Mouse (Mus musculus): ENCODE measurements around the gene Msi2.

The Msi2 gene

DNA sequence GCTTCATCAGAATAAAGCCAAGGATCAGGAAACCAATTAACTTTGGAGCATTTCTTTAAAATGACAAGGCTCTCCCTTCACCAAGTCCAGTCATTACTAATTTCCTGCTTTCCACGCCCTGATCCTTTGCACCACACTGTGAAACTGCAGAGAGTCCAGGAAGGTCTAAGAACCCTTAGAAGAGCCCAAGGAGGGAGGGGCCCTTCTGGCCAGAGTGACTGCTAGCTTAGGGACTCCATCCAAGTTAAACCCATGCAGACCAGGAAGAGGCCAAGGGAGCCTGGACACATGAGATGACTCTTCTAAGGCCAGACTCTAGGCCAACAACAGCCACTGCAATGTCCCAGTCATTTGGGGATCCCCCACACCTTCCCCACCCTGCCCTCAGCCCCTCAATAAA lies 83.7 kb downstream of the Msi2 start:
- no peak for DNase-seq

DNA sequence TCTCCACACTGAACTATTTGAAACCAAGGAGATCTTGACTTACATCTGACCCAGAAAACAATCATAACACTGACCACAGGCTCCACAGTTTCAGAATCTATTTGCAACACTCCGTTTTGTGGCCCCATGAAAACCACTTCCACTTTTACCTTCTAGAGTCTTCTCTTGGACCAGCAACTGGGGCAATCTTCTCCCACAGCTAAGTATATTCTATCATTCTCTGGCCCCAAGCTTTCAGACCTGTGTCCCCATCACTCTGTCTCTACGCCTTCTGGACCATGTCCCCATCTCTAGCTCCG lies 86.4 kb downstream of the Msi2 start:
- no peak for DNase-seq

DNA sequence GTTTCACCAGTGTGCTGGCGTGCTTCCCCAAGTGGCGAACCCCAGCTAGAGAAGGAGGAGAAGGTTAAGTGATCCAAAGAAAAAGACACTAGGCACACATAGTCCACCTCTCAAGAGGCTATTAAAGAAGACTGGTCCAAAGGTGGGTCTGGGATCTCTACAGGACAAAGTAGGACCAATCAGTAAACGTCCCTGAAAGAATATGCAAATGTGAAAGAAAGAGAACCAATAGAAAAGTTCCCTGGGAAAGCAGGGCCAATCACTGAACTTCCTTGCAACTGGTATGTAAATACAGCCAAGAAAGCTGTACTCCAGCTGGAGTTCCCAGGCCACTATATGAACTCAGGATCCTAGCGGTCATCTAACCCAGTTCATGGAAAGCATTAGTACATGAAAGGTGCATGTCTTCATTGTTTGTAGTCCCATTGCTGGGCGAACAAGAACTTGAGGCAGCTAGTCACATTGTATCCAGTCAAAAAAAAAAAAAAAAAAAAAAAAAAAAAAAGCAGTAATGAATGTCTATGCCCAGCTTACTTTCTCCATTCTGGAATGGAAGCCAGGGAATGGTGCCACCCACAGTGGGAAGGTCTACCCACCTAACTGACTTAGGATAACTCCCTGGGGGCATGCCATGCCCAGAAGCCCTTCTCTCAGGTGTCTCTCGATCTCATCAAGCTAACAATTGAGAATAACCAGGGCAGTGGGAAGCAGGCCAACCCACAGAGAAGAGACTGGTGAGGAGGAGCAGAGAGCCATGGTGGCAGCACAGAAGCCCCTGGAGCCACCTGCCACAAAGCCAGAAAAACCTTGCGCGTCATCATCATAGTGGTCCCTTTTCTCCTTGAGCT lies 87.0 kb downstream of the Msi2 start:
- peak; percentile 2 for DNase-seq

DNA sequence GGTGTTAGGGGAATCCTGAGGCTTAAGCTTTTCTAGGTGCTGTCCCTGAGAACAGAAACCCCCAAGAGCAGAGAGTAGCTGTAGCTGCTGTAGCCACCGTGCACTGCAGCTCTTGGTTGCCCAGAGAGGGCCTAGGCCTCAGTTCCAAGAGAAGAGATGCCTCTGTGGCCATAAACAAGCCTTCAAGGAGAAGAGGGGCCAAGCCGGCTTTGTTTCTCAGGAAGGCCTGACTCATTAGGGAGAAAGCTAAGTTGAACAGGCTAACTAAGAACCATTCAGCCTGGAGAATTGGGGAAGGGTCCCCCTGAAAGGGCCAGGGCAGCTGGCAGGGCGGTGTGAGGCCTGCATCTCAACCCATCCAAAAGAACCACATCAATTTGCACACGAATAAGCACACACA lies 88.7 kb downstream of the Msi2 start:
- peak; percentile 30 for DNase-seq

DNA sequence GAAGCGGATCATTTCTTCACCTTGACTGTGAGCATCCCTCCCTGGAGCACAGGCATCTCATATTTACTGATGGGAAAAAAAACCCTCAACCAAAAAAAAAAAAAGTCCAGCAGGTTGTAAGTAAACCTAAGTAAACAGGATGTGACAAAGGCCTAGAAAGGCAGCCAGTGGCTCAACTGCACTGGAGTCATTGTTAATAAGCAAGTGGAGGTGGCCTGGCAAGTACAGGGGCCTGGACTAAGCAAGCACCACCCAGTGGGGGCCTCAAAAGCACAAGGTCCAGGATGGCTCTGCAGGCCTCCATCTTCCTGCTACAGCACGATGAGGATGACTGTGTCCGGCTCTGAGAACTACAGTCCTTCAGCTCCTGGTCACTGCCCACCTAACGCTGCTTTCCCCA lies 89.1 kb downstream of the Msi2 start:
- DNase-seq: no peak

DNA sequence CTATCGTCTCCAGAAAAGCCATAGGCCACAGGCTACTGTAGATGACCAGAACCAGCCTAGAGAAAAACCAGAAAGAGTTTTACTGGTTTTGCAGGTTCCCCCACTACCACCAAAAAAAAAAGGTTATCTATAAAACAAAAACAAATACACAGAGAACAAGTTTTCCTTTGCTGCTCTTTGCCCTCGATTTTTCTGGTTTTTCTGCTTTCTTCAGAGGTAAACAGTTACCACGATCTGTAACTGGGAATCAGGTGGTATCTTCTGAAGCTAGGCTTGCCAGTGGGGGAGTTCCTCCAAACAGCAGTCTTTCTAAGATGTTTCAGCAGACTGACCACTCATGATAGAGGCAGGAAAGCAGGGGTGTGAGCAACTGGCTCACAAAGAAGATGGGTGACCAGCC lies 89.6 kb downstream of the Msi2 start:
- DNase-seq: no peak

DNA sequence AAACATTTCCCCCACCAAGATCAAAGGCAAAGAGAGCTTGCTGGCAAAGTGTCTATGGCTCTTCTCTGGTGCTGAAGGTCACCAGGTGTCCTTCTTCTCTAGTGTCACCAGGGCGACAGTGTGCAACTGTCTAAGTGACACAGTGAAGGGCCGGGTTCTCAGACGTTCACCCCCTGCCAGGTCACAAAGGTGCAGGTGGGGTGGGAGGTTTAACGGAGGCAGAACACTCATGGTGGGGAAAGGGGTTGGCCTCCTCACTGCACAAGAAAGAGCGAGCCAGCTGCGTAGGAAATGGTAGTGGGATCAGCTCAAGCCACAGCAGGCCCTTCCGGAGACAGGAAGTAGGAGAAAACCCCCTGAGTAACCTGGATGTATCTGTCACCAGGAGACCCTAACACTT lies 91.0 kb downstream of the Msi2 start:
- DNase-seq: peak; percentile 77

DNA sequence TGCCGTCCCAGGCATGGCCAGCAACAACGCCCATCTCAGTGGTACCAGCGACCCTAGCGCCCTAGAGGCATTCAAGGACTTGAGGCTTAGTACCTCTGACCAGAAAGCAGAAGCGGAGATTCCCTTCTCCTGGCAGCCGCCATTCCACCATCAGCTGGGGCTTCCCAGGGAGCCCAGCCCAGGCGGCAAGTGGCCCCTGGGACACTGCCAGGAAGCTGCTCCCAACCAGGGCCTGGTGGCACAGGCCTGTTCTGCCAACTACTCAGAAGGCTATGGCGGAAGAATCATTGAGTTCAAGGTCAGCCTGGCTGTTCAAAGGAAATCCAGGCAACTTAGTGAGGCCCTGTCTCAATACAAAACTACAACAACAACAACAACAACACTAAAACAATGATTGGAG lies 91.7 kb downstream of the Msi2 start:
- DNase-seq: peak; percentile 1

DNA sequence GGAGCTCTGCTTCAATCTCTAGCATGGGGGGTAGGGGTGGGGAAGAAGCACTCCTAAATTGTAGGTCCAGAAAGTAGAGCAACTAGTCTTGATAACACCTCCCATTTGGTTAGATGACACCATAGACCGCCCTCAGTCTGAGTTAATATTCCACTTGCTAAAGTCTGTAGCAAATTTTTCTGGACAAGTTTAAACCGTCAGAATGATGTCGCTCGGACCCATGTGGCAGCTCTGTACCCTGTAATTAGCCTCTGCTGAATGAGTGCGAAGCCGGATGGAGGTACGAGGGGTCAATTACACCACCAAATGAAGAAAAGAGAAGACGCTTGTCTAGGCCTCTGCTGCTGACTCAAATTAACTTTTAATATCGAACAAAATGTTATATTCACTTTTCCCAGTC lies 92.3 kb downstream of the Msi2 start:
- no peak for DNase-seq

DNA sequence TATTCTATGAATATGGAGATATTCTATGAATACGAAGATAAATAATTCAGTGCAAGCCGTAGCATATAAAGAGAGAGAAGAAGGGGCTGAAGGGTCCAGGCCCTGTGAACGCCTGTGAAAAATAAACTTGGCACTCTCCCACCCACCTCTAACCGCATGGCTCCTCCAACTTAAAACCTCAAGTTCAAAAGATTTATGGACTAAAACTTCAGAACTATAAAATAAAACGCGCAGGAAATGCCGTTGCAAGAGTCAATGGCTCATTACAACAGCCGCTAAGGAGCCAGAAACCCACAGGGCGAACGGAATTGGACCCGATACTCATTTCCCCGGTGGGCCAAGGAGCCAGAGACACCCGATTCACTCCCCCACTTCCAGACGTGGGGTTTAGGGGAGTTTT lies 93.2 kb downstream of the Msi2 start:
- peak; percentile 47 for DNase-seq

DNA sequence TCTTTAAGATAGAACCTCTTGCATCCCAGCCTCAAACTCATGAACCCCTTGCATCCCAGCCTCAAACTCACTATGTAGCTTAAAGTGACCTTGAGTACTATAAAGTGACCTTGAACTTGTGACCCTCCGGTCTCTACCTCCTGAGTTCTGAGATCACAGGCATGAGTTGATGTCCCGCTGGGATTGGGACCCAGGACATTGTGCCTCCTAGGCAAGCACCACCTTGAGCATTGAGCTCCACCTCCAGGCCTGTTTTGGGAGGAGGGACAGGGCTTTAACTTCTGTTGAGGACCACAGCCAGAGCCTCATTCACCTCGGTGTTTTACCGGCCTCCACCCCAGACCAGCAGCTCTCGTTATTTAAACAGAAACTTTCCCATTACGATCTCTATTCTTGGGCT lies 93.7 kb downstream of the Msi2 start:
- no peak for DNase-seq

DNA sequence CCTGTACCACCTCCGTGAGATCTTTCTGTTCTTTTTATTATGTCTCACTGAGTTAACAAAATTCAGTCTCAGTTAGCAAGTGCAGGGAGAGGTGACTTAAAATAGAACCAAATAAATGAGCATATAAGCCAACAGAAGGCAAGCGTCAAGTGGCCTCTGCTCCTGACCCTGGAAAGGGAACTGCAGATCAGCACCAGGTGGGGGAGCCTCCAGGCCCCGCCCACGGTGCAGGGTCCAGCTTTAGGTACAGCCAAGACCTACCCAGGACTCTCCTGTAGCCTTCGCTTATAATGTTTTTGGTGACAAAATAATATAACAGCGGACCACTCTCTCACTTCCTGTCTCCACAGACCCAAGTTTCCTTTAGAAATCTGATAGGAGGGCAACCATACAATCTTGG lies 94.6 kb downstream of the Msi2 start:
- no peak for DNase-seq

DNA sequence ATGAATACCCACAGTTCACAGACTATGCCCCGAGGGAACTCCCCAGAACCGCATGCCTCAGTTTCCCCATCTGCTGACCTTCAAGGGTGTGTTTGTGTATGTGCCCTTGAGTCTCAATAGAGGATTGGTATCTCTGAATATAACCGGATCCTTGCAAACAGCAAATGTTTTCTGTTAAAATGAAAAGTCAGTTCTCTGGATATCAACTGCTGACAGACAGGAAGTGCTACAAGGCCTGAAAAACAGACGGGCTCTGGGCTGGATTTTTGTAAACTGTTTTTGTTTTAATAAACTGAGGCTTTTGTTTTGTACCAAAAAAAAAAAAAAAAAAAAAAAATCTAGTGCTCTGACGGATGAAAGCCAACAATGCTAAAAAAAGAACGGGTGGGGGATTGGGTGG lies 95.8 kb downstream of the Msi2 start:
- peak; percentile 22 for DNase-seq

DNA sequence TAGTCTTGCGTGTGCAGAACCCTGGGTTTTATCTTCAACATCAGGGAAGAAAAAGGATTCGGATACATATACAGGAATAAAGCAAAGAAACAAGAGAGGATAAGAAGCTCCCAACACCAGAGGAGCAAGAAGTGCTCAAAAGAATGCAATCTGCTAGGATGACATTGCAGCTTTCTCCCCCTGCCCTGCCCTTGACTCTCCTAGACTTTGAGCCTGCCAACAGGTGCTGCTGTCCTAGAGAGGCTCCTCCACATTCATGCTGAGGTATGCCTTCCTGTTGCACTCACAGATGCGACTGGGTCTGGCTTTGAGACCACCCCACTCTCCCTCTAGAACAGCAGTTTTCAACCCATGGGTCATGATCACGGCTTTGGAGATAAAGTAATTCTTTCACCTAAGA lies 96.5 kb downstream of the Msi2 start:
- peak; percentile 55 for DNase-seq

DNA sequence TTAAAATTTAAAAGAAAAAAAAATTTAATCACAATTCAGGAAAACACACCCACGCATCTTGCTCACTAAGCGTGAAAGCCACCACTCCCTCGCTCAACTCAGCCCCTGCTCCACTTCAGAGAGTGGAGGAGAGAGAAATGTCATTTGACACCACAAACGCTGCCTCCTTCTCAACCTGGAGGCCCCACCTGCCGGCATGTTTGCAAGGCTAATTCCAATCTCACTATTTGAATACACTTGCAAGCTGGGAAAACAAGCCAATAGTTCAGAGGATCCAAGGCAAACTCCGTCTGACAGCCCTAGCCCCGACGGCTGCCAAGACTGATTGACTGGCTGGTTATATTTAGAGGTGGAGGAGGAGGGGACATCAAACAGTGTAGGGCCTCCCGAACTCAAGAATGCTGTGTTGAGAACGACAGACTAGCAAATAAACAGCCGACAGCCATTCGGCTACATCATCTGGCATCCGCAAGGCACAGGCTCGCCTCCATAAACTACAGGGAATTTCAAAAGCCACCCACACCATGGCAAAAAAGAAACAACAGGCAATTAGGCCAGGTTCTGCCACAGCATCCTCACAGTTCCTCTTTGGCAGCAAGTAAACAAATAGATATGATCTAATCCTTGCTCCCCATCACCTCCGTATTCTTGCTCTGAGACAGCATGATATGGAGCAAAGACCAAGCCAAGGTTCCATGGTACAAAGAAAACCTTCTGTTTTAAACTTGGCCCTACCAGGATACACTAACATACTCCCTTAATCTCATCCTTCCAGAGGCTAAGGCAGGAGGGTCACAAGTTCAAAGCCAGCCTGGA lies 97.9 kb downstream of the Msi2 start:
- DNase-seq: peak; percentile 75

DNA sequence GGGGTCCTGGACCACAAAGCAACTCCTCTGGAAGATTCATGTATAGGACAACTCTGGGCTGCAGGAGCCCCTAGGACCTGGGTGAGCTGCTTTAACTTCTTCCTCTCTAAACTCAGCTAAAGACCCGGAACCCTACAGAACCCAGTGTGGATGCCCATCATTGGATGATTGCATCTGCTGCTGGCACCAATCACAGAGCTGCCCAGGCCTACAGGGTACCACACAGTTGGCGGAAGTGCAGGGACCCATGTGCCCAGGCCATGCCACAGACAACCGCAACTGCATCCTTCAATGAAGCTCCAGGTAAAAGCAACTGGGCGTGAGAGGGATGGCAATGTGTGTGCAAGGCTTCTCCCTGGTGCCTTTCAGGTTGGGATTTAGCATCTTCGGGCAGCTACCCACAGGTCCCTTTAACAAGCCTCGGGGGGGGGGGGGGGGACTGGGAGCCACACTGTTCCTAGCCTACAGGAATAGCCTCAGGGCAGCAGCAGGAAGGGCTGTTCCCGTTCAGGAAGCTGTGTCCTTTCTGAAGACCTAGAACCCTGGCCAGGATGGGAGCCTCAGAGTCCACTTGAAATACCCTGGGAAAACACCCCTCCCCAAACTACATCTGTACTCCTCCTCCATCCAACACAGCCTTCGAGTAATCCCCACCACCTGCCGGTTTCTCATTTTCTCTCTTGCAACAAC lies 98.7 kb downstream of the Msi2 start:
- peak; percentile 42 for DNase-seq

DNA sequence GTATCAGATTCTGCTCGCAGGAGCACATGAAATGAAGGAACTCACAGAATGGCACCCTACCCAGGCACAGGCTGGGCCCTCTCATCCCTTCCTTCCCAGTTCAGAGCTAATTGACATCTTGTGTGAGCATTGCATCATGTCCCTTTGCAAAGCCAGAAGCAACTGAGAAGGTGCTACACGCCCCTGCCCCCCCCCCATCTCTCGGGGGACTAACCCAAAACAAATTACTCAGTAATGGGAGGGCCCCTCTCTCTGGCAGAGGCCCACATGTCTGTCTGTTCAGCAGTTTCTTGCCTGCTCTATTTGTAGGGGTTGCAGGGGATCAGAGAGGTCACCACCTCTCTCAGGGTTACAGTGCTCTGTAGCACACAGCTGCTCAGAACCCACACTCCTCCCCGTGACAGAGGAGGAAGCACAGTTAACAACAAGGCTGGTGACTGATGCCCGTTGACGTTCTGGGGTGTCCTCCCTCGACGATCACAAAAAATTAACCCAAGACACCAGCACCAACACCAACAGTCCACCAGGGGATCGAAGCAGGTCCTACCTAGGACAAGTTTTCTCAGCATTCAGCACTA lies 99.5 kb downstream of the Msi2 start:
- peak; percentile 65 for DNase-seq

DNA sequence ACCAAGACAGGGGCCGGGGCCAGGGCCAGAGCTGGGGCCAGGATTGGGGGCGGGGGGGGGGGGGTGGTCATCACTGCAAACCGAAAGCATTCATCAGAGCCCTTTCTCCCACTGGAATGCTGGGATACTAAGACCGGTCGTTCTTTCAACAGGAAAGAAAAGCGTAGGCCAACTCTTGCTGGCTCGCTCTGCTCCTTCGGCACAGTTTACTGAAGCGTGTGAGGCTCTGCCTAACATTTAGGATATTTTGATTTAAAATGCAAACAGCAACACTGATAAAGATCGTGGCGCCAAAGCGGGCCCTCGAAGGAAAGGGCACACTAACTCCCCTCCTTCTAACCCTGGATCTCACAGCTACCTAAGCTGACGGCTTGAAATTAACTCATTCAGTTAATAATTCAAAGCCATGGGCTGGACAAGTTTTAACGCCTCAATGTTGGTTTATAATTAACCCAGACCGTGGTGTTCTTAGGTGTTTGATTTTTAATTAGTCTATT lies 100.3 kb downstream of the Msi2 start:
- DNase-seq: no peak

DNA sequence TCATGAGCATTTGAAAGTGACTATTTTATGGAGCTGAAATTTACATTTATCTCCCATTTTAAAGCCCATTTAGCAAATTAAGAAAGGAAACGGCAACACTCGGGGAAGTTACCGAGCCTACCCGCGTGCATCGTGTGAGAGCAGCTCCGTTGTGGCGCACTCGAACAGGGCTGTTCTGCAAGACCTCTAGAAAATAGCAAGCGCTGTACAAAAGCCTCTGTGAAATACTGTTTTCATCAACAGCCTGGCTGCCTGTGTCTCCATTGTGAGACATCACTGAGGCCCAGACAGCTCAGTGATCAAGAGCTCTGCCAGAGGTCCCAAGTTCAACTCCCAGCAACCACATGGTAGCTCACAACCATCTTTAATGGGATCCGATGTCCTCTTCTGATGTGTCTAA lies 100.9 kb downstream of the Msi2 start:
- no peak for DNase-seq

DNA sequence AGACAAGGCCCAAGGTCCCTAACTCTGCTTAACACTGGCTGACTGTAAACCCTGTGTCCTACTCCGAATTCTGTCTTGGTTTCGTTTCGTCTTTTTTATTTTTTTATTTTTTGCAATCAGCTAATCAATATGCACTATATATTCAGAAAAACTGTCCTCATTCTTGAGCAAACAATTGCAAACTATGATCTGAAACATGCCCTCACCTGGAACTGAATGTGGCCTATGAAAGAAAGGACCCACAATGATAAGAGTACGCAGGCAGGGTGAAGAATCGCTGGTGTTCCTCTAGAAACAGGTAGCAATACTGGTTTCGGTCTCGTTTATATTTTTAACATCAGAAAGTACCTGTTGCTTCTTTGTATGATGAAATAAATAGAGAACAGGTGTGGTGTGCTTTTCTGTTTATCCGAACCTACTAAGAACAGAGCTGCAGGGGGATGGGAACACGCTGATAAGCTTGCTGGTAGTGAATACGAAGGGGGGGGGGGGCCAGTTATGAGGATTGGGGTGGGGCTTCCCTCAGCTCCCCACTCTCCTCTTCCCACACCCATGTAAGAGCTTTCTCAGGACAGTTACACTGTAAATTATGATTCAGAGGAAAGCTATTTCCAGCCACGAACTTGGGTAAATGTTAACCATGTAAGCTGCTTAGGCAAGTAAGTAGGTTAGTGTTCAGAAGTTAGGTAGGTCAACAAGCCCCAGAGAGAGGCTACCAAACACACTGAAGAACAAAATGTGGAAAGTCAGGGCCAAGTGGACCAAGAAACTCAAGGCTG lies 103.6 kb downstream of the Msi2 start:
- DNase-seq: peak; percentile 22

DNA sequence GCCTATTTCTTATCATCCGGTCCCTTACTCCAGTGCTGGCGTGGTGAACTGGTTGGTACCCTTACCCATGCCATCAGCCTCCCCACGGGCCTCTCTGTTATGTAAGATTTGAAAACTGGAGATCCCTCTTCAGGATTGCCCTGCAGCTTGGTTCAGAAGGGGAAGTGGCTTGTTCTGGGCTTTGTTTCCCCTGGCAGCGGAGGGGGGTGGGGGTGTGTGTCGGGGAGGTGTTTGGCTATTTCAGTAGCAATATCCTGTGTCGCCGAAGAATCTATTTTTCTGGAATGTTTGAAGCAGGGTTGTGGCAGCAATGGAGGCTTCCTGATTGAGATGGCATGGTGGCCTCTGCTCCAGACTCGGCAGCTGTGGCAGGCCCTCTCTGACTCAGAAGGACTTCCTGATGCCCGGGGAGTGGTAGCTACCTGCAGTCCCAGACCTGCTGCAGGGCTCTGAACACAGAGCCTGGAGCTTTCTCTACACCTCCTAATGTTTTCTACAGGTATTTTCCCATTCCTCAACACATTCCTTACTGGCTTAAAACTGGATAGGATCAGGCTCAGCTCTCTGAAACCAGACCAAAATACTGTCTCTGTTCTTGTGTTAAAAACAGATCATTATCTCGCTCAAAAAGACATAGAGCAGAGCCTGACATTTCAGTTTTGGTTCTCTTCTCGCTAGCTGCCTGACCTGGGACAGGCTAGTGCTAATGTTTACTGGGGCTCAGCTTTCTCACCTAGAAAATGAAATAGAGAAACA lies 104.4 kb downstream of the Msi2 start:
- DNase-seq: peak; percentile 81

DNA sequence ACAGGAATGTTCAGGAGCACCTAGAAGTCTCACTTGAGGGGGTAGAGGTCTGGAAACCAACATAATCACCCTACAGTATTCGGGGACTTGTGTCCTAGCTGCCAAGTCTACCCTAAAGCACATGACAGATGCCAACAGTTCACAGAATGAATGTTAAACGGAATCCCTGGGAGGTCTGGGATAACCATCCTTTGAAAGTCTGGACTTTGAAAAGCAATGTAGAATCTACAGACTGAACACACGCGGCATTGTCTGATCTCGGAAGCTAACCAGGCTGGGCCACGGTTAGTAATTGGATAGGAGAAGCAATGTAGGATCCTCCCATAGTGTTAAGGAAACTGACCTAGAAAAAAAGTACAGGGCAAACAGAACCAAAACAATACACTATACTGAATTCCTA lies 105.3 kb downstream of the Msi2 start:
- DNase-seq: no peak

Measured in thymus, postnatal 25 days (tissue).